Mouse (Mus musculus) megakaryocyte, embryonic 14.5 days (primary cell): ENCODE measurements around the gene Ppp1r14a.

ENCODE experiments used
- FLI1 ChIP-seq: IDR thresholded peaks from 2 replicates; pipeline ENCODE4 v1.6.1; 2012; ENCODE audit warnings: low read length, inconsistent platforms, mixed read lengths
- GATA1 ChIP-seq: IDR thresholded peaks from 3 replicates; pipeline ENCODE4 v1.6.1; 2012; ENCODE audit warnings: mixed read lengths, low read length, inconsistent platforms, borderline replicate concordance

DNA sequence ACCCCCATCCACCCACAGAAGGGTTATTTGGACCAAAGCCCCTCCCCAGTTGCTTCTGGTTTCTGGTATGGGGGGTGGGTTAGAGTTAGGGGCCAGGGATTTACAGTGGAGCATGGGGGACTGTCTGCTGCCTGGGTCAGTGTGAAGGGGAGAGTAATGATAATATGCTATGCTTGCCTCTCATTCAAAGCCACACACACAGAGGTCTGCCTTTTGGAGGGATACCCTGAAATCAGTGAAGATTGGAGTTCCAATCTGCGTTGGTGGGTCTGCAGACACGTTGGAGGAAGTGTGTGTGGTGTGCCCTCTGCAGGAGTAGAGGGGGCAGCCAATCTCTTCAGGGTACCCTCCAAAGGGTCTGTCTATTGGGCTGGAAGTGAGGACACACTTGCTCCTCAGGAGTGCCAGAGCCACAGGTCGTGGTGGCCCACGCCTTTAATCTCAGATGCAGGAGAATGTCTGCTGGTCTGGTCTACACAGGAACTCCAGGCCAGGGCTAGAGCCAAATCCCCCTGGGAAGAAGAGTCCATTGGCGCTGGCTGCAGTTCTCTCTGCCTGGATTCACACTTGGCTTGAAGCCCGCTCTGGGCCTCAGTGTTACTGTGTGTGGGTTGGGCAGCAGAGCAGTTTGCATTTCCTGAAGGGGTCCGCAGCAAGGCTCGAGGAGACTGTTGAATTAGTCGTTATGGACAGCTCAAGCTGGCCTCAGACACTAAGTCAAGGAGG, 16.3 kb downstream of the Ppp1r14a start:
- TF ChIP-seq GATA1 (no peak), FLI1 (no peak)
